Mouse (Mus musculus) CH12.LX (cell line): ENCODE data around the gene Nagpa.

Source experiments
- BHLHE40 ChIP-seq: IDR thresholded peaks from 2 replicates; pipeline ENCODE4 v1.6.1; 2011; ENCODE audit warnings: mild to moderate bottlenecking, low read depth, low read length, improper control_type of control experiment
- CTCF ChIP-seq, 2 experiments: IDR thresholded peaks in 1 of 2; conservative IDR thresholded peaks in 1 of 2; 2 replicates each; pipeline ENCODE4 v1.5.1; 2011 to 2012; ENCODE audit warnings: low read depth in 2 of 2, low read length in 2 of 2, improper control_type of control experiment in 1 of 2, inconsistent platforms in 1 of 2, mild to moderate bottlenecking in 1 of 2, moderate library complexity in 1 of 2
- ELF1 ChIP-seq: IDR thresholded peaks from 2 replicates; pipeline ENCODE4 v1.6.1; 2014; ENCODE audit warnings: low read depth, mild to moderate bottlenecking, inconsistent platforms, low read length, improper control_type of control experiment
- ETS1 ChIP-seq: conservative IDR thresholded peaks from 2 replicates; pipeline ENCODE4 v1.6.1; 2012; ENCODE audit warnings: low read depth, mild to moderate bottlenecking, inconsistent platforms, low read length, improper control_type of control experiment, moderate library complexity
- PAX5 ChIP-seq: IDR thresholded peaks from 2 replicates; pipeline ENCODE4 v1.6.1; 2012; ENCODE audit warnings: low read length, inconsistent platforms, mixed read lengths
- POLR2A ChIP-seq: IDR thresholded peaks from 2 replicates; pipeline ENCODE4 v1.6.1; 2011; ENCODE audit warnings: low read depth, mild to moderate bottlenecking, improper control_type of control experiment, low read length
- USF1 ChIP-seq: IDR thresholded peaks from 2 replicates; pipeline ENCODE4 v1.6.1; 2014; ENCODE audit warnings: low read depth, mild to moderate bottlenecking, inconsistent platforms, low read length, improper control_type of control experiment
- USF2 ChIP-seq: conservative IDR thresholded peaks from 2 replicates; pipeline ENCODE4 v1.6.1; 2011; ENCODE audit warnings: low read depth, low read length, improper control_type of control experiment

GRCm38 (mm10) chr16:5153299-5154026 is 50.3 kb downstream of the Nagpa start:
- TF ChIP-seq BHLHE40 (no peak), USF2 (no peak), POLR2A (no peak), USF1 (no peak), PAX5 (no peak), ELF1 (no peak), CTCF (conservative IDR thresholded peaks at IDR 0.05 in 1 of 2, IDR thresholded peaks at IDR 0.05 in 1 of 2; ENCODE audit: low read depth in 2 of 2, low read length in 2 of 2) (no peak), ETS1 (no peak)
